Comparison of ENCODE assay signal across 8 mouse cellular contexts in genomic region chr2:84677270-84677967, GRCm38 (mm10). TPM values are rescaled to one million over a fixed set of nuclear protein-coding genes. Genes with fewer than 3 reads are reported as not detected.
DNase-seq lines count a peak whose midpoint lies in the region; ATAC-seq and TF ChIP-seq lines count a peak whose summit lies in the region.

No protein-coding gene starts in this region.

- TF ChIP-seq CTCF in G1E (IDR thresholded peaks at IDR 0.05; ENCODE audit: low read depth, low read length): no peak
- peak; percentile 42; the same call in 1 of the 2 replicates for TF ChIP-seq CTCF in small intestine, adult 2 months (IDR thresholded peaks at IDR 0.05; ENCODE audit: extremely low read depth, insufficient read length, insufficient replicate concordance, low read depth, low read length)

- no peaks in the 10 kb centered on the region for H3K27me3 ChIP-seq in heart, embryonic 13.5 days (replicated peaks)
- no peaks in the 10 kb centered on the region for H3K27me3 ChIP-seq in G1E (ENCODE audit: insufficient read depth, low read length)
- no peaks in the 10 kb centered on the region for H3K27me3 ChIP-seq in forebrain, embryonic 10.5 days (ENCODE audit: poor library complexity, severe bottlenecking)
- no peaks in the 10 kb centered on the region for H3K27me3 ChIP-seq in liver, embryonic 11.5 days (replicated peaks; ENCODE audit: control insufficient read depth, insufficient read depth, low read length)
- no peaks in the 10 kb centered on the region for H3K27me3 ChIP-seq in small intestine, adult 2 months (ENCODE audit: control insufficient read depth, insufficient read depth, low read length)

- 8% methylated on average over 22 of the region's 22 CpGs for WGBS in heart, embryonic 13.5 days
- WGBS in forebrain, embryonic 10.5 days: 12% methylated on average over 22 of the region's 22 CpGs
- WGBS in liver, embryonic 11.5 days: 8% methylated on average over 22 of the region's 22 CpGs
- 3% methylated on average over 22 of the region's 22 CpGs for WGBS in small intestine, adult 2 months

- peaks cover 49% of the 10 kb centered on the region for H3K36me3 ChIP-seq in heart, embryonic 13.5 days
- H3K36me3 ChIP-seq in G1E (replicated peaks): peaks cover 57% of the 10 kb centered on the region
- H3K36me3 ChIP-seq in forebrain, embryonic 10.5 days (replicated peaks): peaks cover 64% of the 10 kb centered on the region
- H3K36me3 ChIP-seq in liver, embryonic 11.5 days (ENCODE audit: control insufficient read depth, insufficient read depth, low read length): peaks cover 22% of the 10 kb centered on the region; the same call in 1 of the 2 replicates
- peaks cover 25% of the 10 kb centered on the region for H3K36me3 ChIP-seq in small intestine, adult 2 months (ENCODE audit: control insufficient read depth, insufficient read depth, low read length)

- H3K9ac ChIP-seq in heart, embryonic 13.5 days: peak overlapping the region; percentile 84
- peak overlapping the region; percentile 66 for H3K9ac ChIP-seq in liver, embryonic 11.5 days (ENCODE audit: low read depth, low read length)

- TF ChIP-seq POLR2A in small intestine, adult 2 months (IDR thresholded peaks at IDR 0.05; ENCODE audit: low read depth, low read length): no peak

- no peak for DNase-seq in heart, adult 18-20 months
- DNase-seq in G1E (ENCODE audit: low spot score): no peak
- no peak for DNase-seq in forebrain, embryonic 10.5 days (ENCODE audit: extremely low spot score, low spot score)
- no peak for DNase-seq in liver, embryonic 11.5 days (ENCODE audit: low spot score)
- no peak for DNase-seq in adrenal gland, adult 8-10 months
- no peak for DNase-seq in spleen, postnatal 4 days (ENCODE audit: low spot score in 2 of 2)

- H3K9me3 ChIP-seq in heart, embryonic 13.5 days: no peaks in the 10 kb centered on the region
- no peaks in the 10 kb centered on the region for H3K9me3 ChIP-seq in G1E (replicated peaks)
- no peaks in the 10 kb centered on the region for H3K9me3 ChIP-seq in forebrain, embryonic 10.5 days
- H3K9me3 ChIP-seq in liver, embryonic 11.5 days (ENCODE audit: control insufficient read depth, low read length): no peaks in the 10 kb centered on the region

- H3K4me2 ChIP-seq in heart, embryonic 13.5 days: peak overlapping the region; percentile 81
- peak overlapping the region; percentile 70 for H3K4me2 ChIP-seq in liver, embryonic 11.5 days

- H3K4me3 ChIP-seq in heart, embryonic 13.5 days: peak overlapping the region; percentile 99
- peak overlapping the region; percentile 98 for H3K4me3 ChIP-seq in G1E (ENCODE audit: low read depth, low read length)
- peak overlapping the region; percentile 75 for H3K4me3 ChIP-seq in forebrain, embryonic 10.5 days
- H3K4me3 ChIP-seq in liver, embryonic 11.5 days (ENCODE audit: low read depth, low read length): peak overlapping the region; percentile 86
- H3K4me3 ChIP-seq in small intestine, adult 2 months (ENCODE audit: low read depth, low read length): peak overlapping the region; percentile 71

- H3K4me1 ChIP-seq in heart, embryonic 13.5 days: peaks cover 25% of the 10 kb centered on the region
- peaks cover 33% of the 10 kb centered on the region for H3K4me1 ChIP-seq in G1E (ENCODE audit: insufficient read depth, low read depth, low read length)
- H3K4me1 ChIP-seq in forebrain, embryonic 10.5 days: peaks cover 24% of the 10 kb centered on the region
- H3K4me1 ChIP-seq in liver, embryonic 11.5 days (replicated peaks; ENCODE audit: control insufficient read depth, insufficient read depth, low read length): peaks cover 19% of the 10 kb centered on the region
- H3K4me1 ChIP-seq in small intestine, adult 2 months (ENCODE audit: control insufficient read depth, insufficient read depth, insufficient read length, low read length): no peaks in the 10 kb centered on the region

- peak; percentile 7; the same call in 1 of the 2 replicates for ATAC-seq in heart, embryonic 13.5 days (ENCODE audit: extremely low read depth, insufficient number of reproducible peaks, low FRiP score, low TSS enrichment)
- ATAC-seq in G1E (ENCODE audit: extremely low read depth, insufficient number of reproducible peaks, low FRiP score, poor library complexity, severe bottlenecking): peak; percentile 6; the same call in 1 of the 2 replicates
- ATAC-seq in liver, embryonic 11.5 days (replicated peaks; ENCODE audit: low FRiP score): peak; percentile 42

- H3K27ac ChIP-seq in heart, embryonic 13.5 days (replicated peaks): peak overlapping the region; percentile 65
- peak overlapping the region; percentile 86 for H3K27ac ChIP-seq in forebrain, embryonic 10.5 days
- H3K27ac ChIP-seq in liver, embryonic 11.5 days (ENCODE audit: low read depth, low read length): 0 out of 2 replicates have a peak overlapping the region, but pooled peaks have one; percentile 36
- peak overlapping the region; percentile 58 for H3K27ac ChIP-seq in small intestine, adult 2 months (ENCODE audit: insufficient read depth, low read depth, low read length)

RNA-seq across cellular contexts. Expression of gene Gm28635, which starts 0.4 kb away (rescaled TPM):
- not detected in 2 replicates for polyA plus RNA-seq in heart, embryonic 13.5 days (2015; fragmentation: Nextera tagmentation; extraction: Ambion mirVana)
- total RNA-seq in heart, adult 18-20 months (2021): 10 to 100 TPM in 1 of 2 experiments, 1 to 10 TPM in 1; 5.4 to 10.0 TPM
- total RNA-seq in G1E (2014; fragmentation: Nextera tagmentation): not detected in 2 replicates
- not detected in 2 replicates for total RNA-seq in G1E (2017)
- polyA plus RNA-seq in G1E (2012): not detected in 2 replicates
- not detected in 2 replicates for polyA plus RNA-seq in forebrain, embryonic 10.5 days (2016; fragmentation: Nextera tagmentation; extraction: Ambion mirVana)
- polyA plus RNA-seq in liver, embryonic 11.5 days (2014; fragmentation: Nextera tagmentation; extraction: Ambion mirVana): not detected in 2 replicates
- not detected in 2 replicates for polyA plus RNA-seq in small intestine, adult 2 months (2012; rRNA removed)
- not detected for total RNA-seq in adrenal gland, adult 8-10 months (2022)

RNA-seq across cellular contexts. Expression of gene Med19, which starts 0.8 kb away (rescaled TPM):
- 26.1 and 26.6 TPM in 2 replicates for polyA plus RNA-seq in heart, embryonic 13.5 days (2015; fragmentation: Nextera tagmentation; extraction: Ambion mirVana)
- total RNA-seq in heart, adult 18-20 months (2021): 10 to 100 TPM; 14.7 to 15.2 TPM
- total RNA-seq in G1E (2014; fragmentation: Nextera tagmentation) (51.1 and 55.0 TPM in 2 replicates), G1E (2017) (26.8 and 33.1 TPM in 2 replicates)
- polyA plus RNA-seq in G1E (2012): 14.8 and 17.8 TPM in 2 replicates
- 50.1 and 51.5 TPM in 2 replicates for polyA plus RNA-seq in forebrain, embryonic 10.5 days (2016; fragmentation: Nextera tagmentation; extraction: Ambion mirVana)
- polyA plus RNA-seq in liver, embryonic 11.5 days (2014; fragmentation: Nextera tagmentation; extraction: Ambion mirVana): 43.4 and 44.9 TPM in 2 replicates
- polyA plus RNA-seq in small intestine, adult 2 months (2012; rRNA removed): 2.7 and 5.1 TPM in 2 replicates
- total RNA-seq in adrenal gland, adult 8-10 months (2022): 10 to 100 TPM; 21.1 to 30.7 (median 26.0) TPM

RNA-seq across cellular contexts. Expression of gene Tmx2, which starts 1.5 kb away (rescaled TPM):
- polyA plus RNA-seq in heart, embryonic 13.5 days (2015; fragmentation: Nextera tagmentation; extraction: Ambion mirVana): 136 and 163 TPM in 2 replicates
- total RNA-seq in heart, adult 18-20 months (2021): 100 to 1,000 TPM; 114 to 150 TPM
- total RNA-seq in G1E (2014; fragmentation: Nextera tagmentation) (96.2 and 113 TPM in 2 replicates), G1E (2017) (66.2 and 68.9 TPM in 2 replicates)
- 3.9 and 4.0 TPM in 2 replicates for polyA plus RNA-seq in G1E (2012)
- polyA plus RNA-seq in forebrain, embryonic 10.5 days (2016; fragmentation: Nextera tagmentation; extraction: Ambion mirVana): 174 and 184 TPM in 2 replicates
- 115 and 125 TPM in 2 replicates for polyA plus RNA-seq in liver, embryonic 11.5 days (2014; fragmentation: Nextera tagmentation; extraction: Ambion mirVana)
- polyA plus RNA-seq in small intestine, adult 2 months (2012; rRNA removed): 15.5 and 17.4 TPM in 2 replicates
- 100 to 1,000 TPM; 161 to 203 (median 188) TPM for total RNA-seq in adrenal gland, adult 8-10 months (2022)

RNA-seq across cellular contexts. Expression of gene Selenoh, which starts 6.8 kb away (rescaled TPM):
- polyA plus RNA-seq in heart, embryonic 13.5 days (2015; fragmentation: Nextera tagmentation; extraction: Ambion mirVana): 272 and 285 TPM in 2 replicates
- total RNA-seq in heart, adult 18-20 months (2021): 10 to 100 TPM; 22.7 to 29.2 TPM
- total RNA-seq in G1E (2014; fragmentation: Nextera tagmentation) (49.4 and 51.5 TPM in 2 replicates), G1E (2017) (160 and 178 TPM in 2 replicates)
- 381 and 384 TPM in 2 replicates for polyA plus RNA-seq in G1E (2012)
- 552 and 592 TPM in 2 replicates for polyA plus RNA-seq in forebrain, embryonic 10.5 days (2016; fragmentation: Nextera tagmentation; extraction: Ambion mirVana)
- 241 and 264 TPM in 2 replicates for polyA plus RNA-seq in liver, embryonic 11.5 days (2014; fragmentation: Nextera tagmentation; extraction: Ambion mirVana)
- 42.8 and 47.3 TPM in 2 replicates for polyA plus RNA-seq in small intestine, adult 2 months (2012; rRNA removed)
- 10 to 100 TPM; 31.8 to 49.5 (median 35.8) TPM for total RNA-seq in adrenal gland, adult 8-10 months (2022)

RNA-seq across cellular contexts. Expression of gene Btbd18, which starts 18.5 kb away (rescaled TPM):
- 0.10 and 0.12 TPM in 2 replicates for polyA plus RNA-seq in heart, embryonic 13.5 days (2015; fragmentation: Nextera tagmentation; extraction: Ambion mirVana)
- total RNA-seq in heart, adult 18-20 months (2021): not detected
- total RNA-seq in G1E (2014; fragmentation: Nextera tagmentation): not detected in 2 replicates
- 0.12 and 0.16 TPM in 2 replicates for total RNA-seq in G1E (2017)
- polyA plus RNA-seq in G1E (2012): not detected in 2 replicates
- polyA plus RNA-seq in forebrain, embryonic 10.5 days (2016; fragmentation: Nextera tagmentation; extraction: Ambion mirVana): 0.32 and 0.58 TPM in 2 replicates
- polyA plus RNA-seq in liver, embryonic 11.5 days (2014; fragmentation: Nextera tagmentation; extraction: Ambion mirVana): 0.18 and 0.22 TPM in 2 replicates
- polyA plus RNA-seq in small intestine, adult 2 months (2012; rRNA removed): not detected in 2 replicates
- under 1 TPM in 2 of 4 experiments, not detected in 2; 0.10 to 0.12 TPM for total RNA-seq in adrenal gland, adult 8-10 months (2022)

Comparison
In these comparisons a context has a peak if more than half of its experiments do, and no peak if none do; other contexts are left out.
1. H3K27ac ChIP-seq: peak in every context shown above with its lines; median percentile 86 in forebrain, embryonic 10.5 days; 65 in heart, embryonic 13.5 days; 58 in small intestine, adult 2 months; 36 in liver, embryonic 11.5 days.